Mouse (Mus musculus): ENCODE data around the gene Ttll6. TPM values are rescaled to one million over a fixed set of nuclear protein-coding genes. Genes with fewer than 3 reads are reported as not detected.
A peak's percentile ranks its signal among the peaks of the same experiment; 100 is the strongest.

Ttll6 gene
- polyA plus RNA-seq, 1 experiment from 2014 or later, result 0.51 TPM

GRCm38 (mm10) chr11:96198642-96199041, 65.1 kb downstream of the Ttll6 start:
- peaks cover 97% of the 10 kb centered on the region for H3K27me3 ChIP-seq (replicated peaks; ENCODE audit: control insufficient read depth, insufficient read depth, low read length)
- no peak overlapping the region for H3K4me2 ChIP-seq (ENCODE audit: low read depth, low read length)
- no peak overlapping the region for H3K27ac ChIP-seq (ENCODE audit: low read length)
- peaks cover 6% of the 10 kb centered on the region; the same call in 1 of the 2 replicates for H3K4me1 ChIP-seq (ENCODE audit: control insufficient read depth, insufficient read depth, low read length)
- H3K9ac ChIP-seq (ENCODE audit: low read depth, low read length), result no peak overlapping the region
- ATAC-seq, result no peak
- H3K9me3 ChIP-seq (ENCODE audit: control insufficient read depth, low read length), result no peaks in the 10 kb centered on the region
- H3K36me3 ChIP-seq (ENCODE audit: control insufficient read depth, insufficient read depth, low read length), result no peaks in the 10 kb centered on the region
- under 1% methylated on average over 12 of the region's 12 CpGs for WGBS
- no peak overlapping the region for H3K4me3 ChIP-seq (ENCODE audit: low read length)

GRCm38 (mm10) chr11:96199181-96200086, 65.8 kb downstream of the Ttll6 start:
- Histone ChIP-seq H3K36me3 (ENCODE audit: control insufficient read depth, insufficient read depth, low read length) (no peaks in the 10 kb centered on the region), H3K27me3 (replicated peaks; ENCODE audit: control insufficient read depth, insufficient read depth, low read length) (peaks cover 96% of the 10 kb centered on the region), H3K4me1 (ENCODE audit: control insufficient read depth, insufficient read depth, low read length) (no peaks in the 10 kb centered on the region), H3K4me3 (ENCODE audit: low read length) (no peak overlapping the region), H3K9me3 (ENCODE audit: control insufficient read depth, low read length) (peaks cover 4% of the 10 kb centered on the region; the same call in 1 of the 2 replicates), H3K27ac (ENCODE audit: low read length) (no peak overlapping the region), H3K9ac (ENCODE audit: low read depth, low read length) (no peak overlapping the region), H3K4me2 (ENCODE audit: low read depth, low read length) (no peak overlapping the region)
- 4% methylated on average over 22 of the region's 22 CpGs for WGBS
- ATAC-seq, result no peak

DNA sequence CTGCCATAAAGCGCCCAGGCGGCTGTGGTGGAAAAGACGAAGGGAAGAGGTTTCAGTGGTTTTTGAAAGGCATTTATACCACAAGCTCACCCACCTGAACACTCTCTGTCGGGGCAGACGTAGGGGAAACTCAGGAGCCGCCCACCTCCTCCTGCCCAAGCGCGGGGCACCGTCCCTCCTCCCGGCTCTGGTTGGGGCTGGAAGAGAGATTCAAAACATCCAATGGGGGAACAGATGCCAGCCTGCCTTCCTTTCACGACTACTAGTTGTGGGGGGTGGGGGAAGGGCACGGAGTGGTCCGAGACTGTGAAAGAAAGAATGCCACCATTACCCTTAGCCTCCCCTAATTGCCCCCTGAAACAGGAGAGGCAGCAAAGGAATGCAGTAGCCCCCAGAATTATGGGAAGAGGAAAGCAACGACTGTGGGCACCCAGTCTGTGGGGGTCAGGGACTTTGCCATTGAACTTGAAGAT, 66.6 kb downstream of the Ttll6 start:
- 1% methylated on average over 14 of the region's 14 CpGs for WGBS
- no peak overlapping the region for H3K4me3 ChIP-seq (ENCODE audit: low read length)
- no peaks in the 10 kb centered on the region for H3K4me1 ChIP-seq (ENCODE audit: control insufficient read depth, insufficient read depth, low read length)
- ATAC-seq, result no peak
- peaks cover 4% of the 10 kb centered on the region; the same call in 1 of the 2 replicates for H3K9me3 ChIP-seq (ENCODE audit: control insufficient read depth, low read length)
- peaks cover 91% of the 10 kb centered on the region for H3K27me3 ChIP-seq (replicated peaks; ENCODE audit: control insufficient read depth, insufficient read depth, low read length)
- no peak overlapping the region for H3K27ac ChIP-seq (ENCODE audit: low read length)
- no peak overlapping the region for H3K4me2 ChIP-seq (ENCODE audit: low read depth, low read length)
- no peak overlapping the region for H3K9ac ChIP-seq (ENCODE audit: low read depth, low read length)
- H3K36me3 ChIP-seq (ENCODE audit: control insufficient read depth, insufficient read depth, low read length), result no peaks in the 10 kb centered on the region

DNA sequence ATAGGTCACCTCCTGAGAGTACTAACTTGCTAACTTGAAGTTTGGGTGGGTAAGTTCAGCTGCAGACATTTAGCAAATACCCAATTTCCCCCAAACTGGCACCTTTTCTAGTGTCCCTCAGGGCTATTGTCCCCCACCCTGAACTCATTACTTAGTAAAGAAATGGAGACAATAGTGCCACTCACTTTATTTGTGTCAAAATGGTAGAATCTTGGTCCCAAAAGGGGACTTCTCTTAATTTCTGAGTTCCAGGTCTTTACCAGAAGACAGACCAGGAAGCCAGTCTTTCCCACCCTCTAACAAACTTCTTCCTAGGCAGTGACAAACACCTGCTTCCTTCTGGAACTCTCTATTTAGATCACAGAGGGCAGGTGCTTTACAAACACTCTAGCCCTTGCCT, 68.2 kb downstream of the Ttll6 start:
- no peak overlapping the region for H3K27ac ChIP-seq (ENCODE audit: low read length)
- H3K4me2 ChIP-seq (ENCODE audit: low read depth, low read length), result no peak overlapping the region
- no peaks in the 10 kb centered on the region for H3K4me1 ChIP-seq (ENCODE audit: control insufficient read depth, insufficient read depth, low read length)
- H3K9me3 ChIP-seq (ENCODE audit: control insufficient read depth, low read length), result peaks cover 4% of the 10 kb centered on the region; the same call in 1 of the 2 replicates
- H3K36me3 ChIP-seq (ENCODE audit: control insufficient read depth, insufficient read depth, low read length), result no peaks in the 10 kb centered on the region
- H3K4me3 ChIP-seq (ENCODE audit: low read length), result no peak overlapping the region
- ATAC-seq, result no peak
- no peak overlapping the region for H3K9ac ChIP-seq (ENCODE audit: low read depth, low read length)
- peaks cover 89% of the 10 kb centered on the region for H3K27me3 ChIP-seq (replicated peaks; ENCODE audit: control insufficient read depth, insufficient read depth, low read length)

- no peak overlapping the region for H3K27ac ChIP-seq (ENCODE audit: low read length)
- H3K36me3 ChIP-seq (ENCODE audit: control insufficient read depth, insufficient read depth, low read length), result no peaks in the 10 kb centered on the region
- H3K27me3 ChIP-seq (replicated peaks; ENCODE audit: control insufficient read depth, insufficient read depth, low read length), result peaks cover 88% of the 10 kb centered on the region
- H3K4me2 ChIP-seq (ENCODE audit: low read depth, low read length), result no peak overlapping the region
- ATAC-seq, result no peak
- peaks cover 4% of the 10 kb centered on the region; the same call in 1 of the 2 replicates for H3K9me3 ChIP-seq (ENCODE audit: control insufficient read depth, low read length)
- WGBS, result 2% methylated on average over 14 of the region's 14 CpGs
- H3K4me1 ChIP-seq (ENCODE audit: control insufficient read depth, insufficient read depth, low read length), result no peaks in the 10 kb centered on the region
- no peak overlapping the region for H3K4me3 ChIP-seq (ENCODE audit: low read length)
- no peak overlapping the region for H3K9ac ChIP-seq (ENCODE audit: low read depth, low read length)
These were observed 69.0 kb downstream of the Ttll6 start for GRCm38 (mm10) chr11:96202401-96203081.

DNA sequence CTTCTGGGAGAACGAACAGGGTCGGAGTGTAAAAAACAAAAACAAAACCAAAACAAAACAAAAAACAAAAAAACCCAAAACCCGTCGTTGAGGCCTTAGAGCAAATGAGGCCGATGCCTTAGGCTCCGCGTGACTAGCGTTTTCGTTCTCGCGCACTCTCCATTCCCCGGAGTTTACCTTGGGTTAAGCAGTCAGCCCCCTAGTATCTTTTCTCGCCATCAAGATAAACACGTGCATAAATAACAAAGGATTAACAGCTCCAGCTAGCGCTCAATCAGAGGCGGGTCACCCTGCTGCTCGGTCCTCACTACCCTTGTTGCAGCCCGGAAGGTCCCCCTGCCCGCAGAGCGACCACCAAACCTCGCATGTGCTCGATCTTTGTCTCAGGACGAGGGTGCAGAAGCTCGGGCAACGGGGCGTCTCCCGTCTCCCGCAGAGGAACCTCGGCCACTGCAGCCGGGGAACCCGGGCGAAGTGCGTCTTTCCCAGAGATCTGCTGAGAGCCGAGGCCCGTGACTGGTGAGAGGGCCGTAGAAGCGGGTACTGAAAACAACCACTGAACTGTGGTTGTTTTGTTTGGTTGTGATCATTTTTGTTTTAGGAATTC, 69.7 kb downstream of the Ttll6 start:
- ATAC-seq, result no peak
- H3K4me3 ChIP-seq (ENCODE audit: low read length), result 0 out of 2 replicates have a peak overlapping the region, but pooled peaks have one; percentile 9
- H3K36me3 ChIP-seq (ENCODE audit: control insufficient read depth, insufficient read depth, low read length), result no peaks in the 10 kb centered on the region
- H3K9ac ChIP-seq (ENCODE audit: low read depth, low read length), result no peak overlapping the region
- no peak overlapping the region for H3K4me2 ChIP-seq (ENCODE audit: low read depth, low read length)
- peaks cover 84% of the 10 kb centered on the region for H3K27me3 ChIP-seq (replicated peaks; ENCODE audit: control insufficient read depth, insufficient read depth, low read length)
- H3K4me1 ChIP-seq (ENCODE audit: control insufficient read depth, insufficient read depth, low read length), result no peaks in the 10 kb centered on the region
- H3K9me3 ChIP-seq (ENCODE audit: control insufficient read depth, low read length), result peaks cover 4% of the 10 kb centered on the region; the same call in 1 of the 2 replicates
- WGBS, result under 1% methylated on average over 37 of the region's 37 CpGs
- H3K27ac ChIP-seq (ENCODE audit: low read length), result no peak overlapping the region

- Histone ChIP-seq H3K9ac (ENCODE audit: low read depth, low read length) (no peak overlapping the region), H3K27me3 (replicated peaks; ENCODE audit: control insufficient read depth, insufficient read depth, low read length) (peaks cover 82% of the 10 kb centered on the region), H3K4me1 (ENCODE audit: control insufficient read depth, insufficient read depth, low read length) (no peaks in the 10 kb centered on the region), H3K4me2 (ENCODE audit: low read depth, low read length) (no peak overlapping the region), H3K36me3 (ENCODE audit: control insufficient read depth, insufficient read depth, low read length) (no peaks in the 10 kb centered on the region), H3K4me3 (ENCODE audit: low read length) (no peak overlapping the region), H3K27ac (ENCODE audit: low read length) (no peak overlapping the region), H3K9me3 (ENCODE audit: control insufficient read depth, low read length) (peaks cover 4% of the 10 kb centered on the region; the same call in 1 of the 2 replicates)
- ATAC-seq, result no peak
- 1% methylated on average over 16 of the region's 16 CpGs for WGBS
These were observed 70.2 kb downstream of the Ttll6 start for GRCm38 (mm10) chr11:96203789-96204186.

GRCm38 (mm10) chr11:96204351-96204750, 70.8 kb downstream of the Ttll6 start:
- peaks cover 79% of the 10 kb centered on the region for H3K27me3 ChIP-seq (replicated peaks; ENCODE audit: control insufficient read depth, insufficient read depth, low read length)
- H3K9ac ChIP-seq (ENCODE audit: low read depth, low read length), result no peak overlapping the region
- peaks cover 4% of the 10 kb centered on the region; the same call in 1 of the 2 replicates for H3K9me3 ChIP-seq (ENCODE audit: control insufficient read depth, low read length)
- 4% methylated on average over 11 of the region's 11 CpGs for WGBS
- H3K4me3 ChIP-seq (ENCODE audit: low read length), result no peak overlapping the region
- H3K4me1 ChIP-seq (ENCODE audit: control insufficient read depth, insufficient read depth, low read length), result no peaks in the 10 kb centered on the region
- H3K36me3 ChIP-seq (ENCODE audit: control insufficient read depth, insufficient read depth, low read length), result no peaks in the 10 kb centered on the region
- no peak overlapping the region for H3K4me2 ChIP-seq (ENCODE audit: low read depth, low read length)
- no peak for ATAC-seq
- no peak overlapping the region for H3K27ac ChIP-seq (ENCODE audit: low read length)
